Mouse (Mus musculus) erythroblast, embryonic 14.5 days (primary cell): Measurements from ENCODE around the gene Rrp9.

Source experiments
- GATA1 ChIP-seq: IDR thresholded peaks from 2 replicates; pipeline ENCODE4 v1.6.1; 2012; ENCODE audit warnings: low read length, inconsistent platforms, mixed read lengths
- TAL1 ChIP-seq: IDR thresholded peaks from 3 replicates; pipeline ENCODE4 v1.6.1; 2012; ENCODE audit warnings: low read length, inconsistent platforms, mixed read lengths

DNA sequence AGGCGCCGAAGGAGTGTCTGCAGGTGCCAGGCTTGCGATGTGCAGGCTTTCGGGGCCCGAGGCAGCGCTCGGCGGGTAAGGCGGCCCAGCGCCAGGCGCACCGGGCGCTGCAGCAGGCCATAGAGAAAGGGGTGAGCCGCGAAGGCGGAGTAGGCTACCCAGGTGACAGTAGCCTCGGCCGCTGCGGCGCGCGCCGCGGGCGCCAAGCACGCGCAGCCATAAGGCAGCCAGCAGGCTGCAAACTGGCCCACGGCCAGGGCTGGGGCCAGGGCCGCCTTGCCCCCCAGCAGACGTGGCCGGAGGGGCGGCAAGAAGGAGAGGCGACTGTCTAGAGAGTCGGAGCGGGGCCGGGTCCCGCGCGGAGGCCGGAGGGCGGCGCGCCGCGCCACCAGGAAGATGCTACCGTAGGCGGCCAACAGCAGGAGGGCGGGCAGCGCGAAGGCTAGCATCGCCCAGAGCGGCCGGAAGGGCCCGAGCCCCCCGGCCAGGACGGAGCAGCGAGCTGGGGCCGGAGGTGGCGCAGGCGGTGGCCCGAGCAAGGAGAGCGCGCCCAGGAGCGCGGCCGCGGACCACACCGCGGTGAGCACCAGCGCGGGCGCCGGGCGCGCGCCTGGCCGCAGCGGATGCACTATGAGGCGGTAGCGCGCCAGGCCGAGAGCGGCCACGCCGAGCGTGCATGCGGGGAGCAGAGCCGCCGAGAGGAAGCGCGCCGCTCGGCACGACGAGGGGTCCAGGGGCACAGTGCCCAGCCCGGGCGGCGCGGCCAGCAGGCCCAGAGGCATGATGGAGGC lies 10.8 kb upstream of the Rrp9 start:
- TF ChIP-seq TAL1 (no peak), GATA1 (no peak)
